Mouse (Mus musculus) brain, adult 10 weeks (tissue): ENCODE data around the gene 2210010C04Rik. TPM values are rescaled to one million over a fixed set of nuclear protein-coding genes. Genes with fewer than 3 reads are reported as not detected.

Source experiments
- polyA plus RNA-seq: library from polyadenylated mRNA; stranded (reverse); fragments of 350-450 nt; fragmentation: Illumina TruSeq; extraction: RNeasy Lipid Tissue Mini Kit (QIAGEN cat#74804); gene quantifications from one replicate; pipeline ENCODE4 v1.2.3, GENCODE M21; 2015; ENCODE audit warnings: low read depth, low replicate concordance

Gene 2210010C04Rik
- polyA plus RNA-seq = not detected

GRCm38 (mm10) chr6:41035409-41035808, at the start of gene 2210010C04Rik:
TSS of gene 2210010C04Rik (minus strand) at chr6:41035509.

GRCm38 (mm10) chr6:40999379-40999778, 35.9 kb downstream of the 2210010C04Rik start, which contains the start of gene Gm2663:
TSS of gene Gm2663 (minus strand) at chr6:40999479.

Other genes starting within 250 kb of the 2210010C04Rik start
- gene Moxd2, start 148.0 kb downstream of the 2210010C04Rik start, polyA plus RNA-seq = not detected
- not detected for gene Prss58, start 135.1 kb downstream of the 2210010C04Rik start, polyA plus RNA-seq
- gene 1700074P13Rik, start 95.0 kb downstream of the 2210010C04Rik start, polyA plus RNA-seq = not detected
- not detected for gene Gm4744, start 83.6 kb downstream of the 2210010C04Rik start, polyA plus RNA-seq
- gene 1810009J06Rik, start 70.8 kb downstream of the 2210010C04Rik start, polyA plus RNA-seq = not detected
- gene Gm2663, start 36.0 kb downstream of the 2210010C04Rik start, polyA plus RNA-seq = not detected